Mouse (Mus musculus): Measurements from ENCODE around the gene Rnf145. TPM values are rescaled to one million over a fixed set of nuclear protein-coding genes. Genes with fewer than 3 reads are reported as not detected.
A peak's percentile ranks its signal among the peaks of the same experiment; 100 is the strongest.

Rnf145 gene
- polyA plus RNA-seq, 1 experiment from 2014 or later = 53.5 TPM

- no peak for ATAC-seq (ENCODE audit: insufficient read depth)
- H3K9me3 ChIP-seq (replicated peaks) = no peaks in the 10 kb centered on the region
- H3K27ac ChIP-seq (replicated peaks) = no peak overlapping the region
- WGBS (ENCODE audit: insufficient replicate concordance) = 76% methylated on average over 8 of the region's 8 CpGs
- peaks cover 21% of the 10 kb centered on the region for H3K4me1 ChIP-seq (replicated peaks)
- H3K4me3 ChIP-seq (replicated peaks) = no peak overlapping the region
- no peak overlapping the region for H3K9ac ChIP-seq
- H3K27me3 ChIP-seq = no peaks in the 10 kb centered on the region
- H3K36me3 ChIP-seq (replicated peaks) = peaks cover 96% of the 10 kb centered on the region
- no peak overlapping the region for H3K4me2 ChIP-seq
Measured at GRCm38 (mm10) chr11:44547651-44548196, 29.0 kb downstream of the Rnf145 start.

- Histone ChIP-seq H3K4me2 (no peak overlapping the region), H3K9me3 (replicated peaks) (no peaks in the 10 kb centered on the region), H3K27ac (replicated peaks) (no peak overlapping the region), H3K9ac (no peak overlapping the region), H3K27me3 (no peaks in the 10 kb centered on the region), H3K36me3 (replicated peaks) (peaks cover 96% of the 10 kb centered on the region), H3K4me1 (replicated peaks) (peaks cover 21% of the 10 kb centered on the region), H3K4me3 (replicated peaks) (no peak overlapping the region)
- WGBS (ENCODE audit: insufficient replicate concordance) = 90% methylated on average over 12 of the region's 12 CpGs
- no peak for ATAC-seq (ENCODE audit: insufficient read depth)
Measured at GRCm38 (mm10) chr11:44548816-44549215, 30.1 kb downstream of the Rnf145 start.

GRCm38 (mm10) chr11:44549511-44550278, 30.9 kb downstream of the Rnf145 start:
- Histone ChIP-seq H3K9ac (no peak overlapping the region), H3K36me3 (replicated peaks) (peaks cover 93% of the 10 kb centered on the region), H3K4me2 (no peak overlapping the region), H3K4me1 (replicated peaks) (peaks cover 18% of the 10 kb centered on the region), H3K27ac (replicated peaks) (no peak overlapping the region), H3K9me3 (replicated peaks) (no peaks in the 10 kb centered on the region), H3K27me3 (no peaks in the 10 kb centered on the region), H3K4me3 (replicated peaks) (no peak overlapping the region)
- no peak for ATAC-seq (ENCODE audit: insufficient read depth)
- WGBS (ENCODE audit: insufficient replicate concordance) = 86% methylated on average over 10 of the region's 10 CpGs

GRCm38 (mm10) chr11:44550996-44551395, 32.2 kb downstream of the Rnf145 start:
- WGBS (ENCODE audit: insufficient replicate concordance) = 85% methylated on average over 6 of the region's 6 CpGs

GRCm38 (mm10) chr11:44554339-44554738, 35.6 kb downstream of the Rnf145 start:
- no peak overlapping the region for H3K27ac ChIP-seq (replicated peaks)
- peaks cover 94% of the 10 kb centered on the region for H3K36me3 ChIP-seq (replicated peaks)
- H3K4me1 ChIP-seq (replicated peaks) = no peaks in the 10 kb centered on the region
- no peak for ATAC-seq (ENCODE audit: insufficient read depth)
- H3K9ac ChIP-seq = no peak overlapping the region
- no peaks in the 10 kb centered on the region for H3K9me3 ChIP-seq (replicated peaks)
- H3K27me3 ChIP-seq = no peaks in the 10 kb centered on the region
- H3K4me2 ChIP-seq = no peak overlapping the region
- H3K4me3 ChIP-seq (replicated peaks) = no peak overlapping the region
- 92% methylated on average over 4 of the region's 4 CpGs for WGBS (ENCODE audit: insufficient replicate concordance)

More at GRCm38 (mm10) chr11:44550996-44551395, 32.2 kb downstream of the Rnf145 start:
- Histone ChIP-seq H3K36me3 (replicated peaks) (peaks cover 93% of the 10 kb centered on the region), H3K4me2 (no peak overlapping the region), H3K27ac (replicated peaks) (no peak overlapping the region), H3K9me3 (replicated peaks) (no peaks in the 10 kb centered on the region), H3K27me3 (no peaks in the 10 kb centered on the region), H3K4me1 (replicated peaks) (peaks cover 9% of the 10 kb centered on the region; the same call in 1 of the 2 replicates), H3K4me3 (replicated peaks) (no peak overlapping the region), H3K9ac (no peak overlapping the region)
- 0 out of 2 replicates have a peak, but pooled peaks have one; percentile 26 for ATAC-seq (ENCODE audit: insufficient read depth)

- H3K4me1 ChIP-seq (replicated peaks) = no peaks in the 10 kb centered on the region
- H3K4me2 ChIP-seq = no peak overlapping the region
- WGBS (ENCODE audit: insufficient replicate concordance) = 89% methylated on average over 3 of the region's 3 CpGs
- H3K9ac ChIP-seq = no peak overlapping the region
- H3K36me3 ChIP-seq (replicated peaks) = peaks cover 96% of the 10 kb centered on the region
- no peak overlapping the region for H3K27ac ChIP-seq (replicated peaks)
- no peak overlapping the region for H3K4me3 ChIP-seq (replicated peaks)
- H3K9me3 ChIP-seq (replicated peaks) = no peaks in the 10 kb centered on the region
- no peaks in the 10 kb centered on the region for H3K27me3 ChIP-seq
- no peak for ATAC-seq (ENCODE audit: insufficient read depth)
Measured at GRCm38 (mm10) chr11:44558521-44558920, 39.8 kb downstream of the Rnf145 start.

GRCm38 (mm10) chr11:44559466-44559865, 40.7 kb downstream of the Rnf145 start:
- Histone ChIP-seq H3K9ac (no peak overlapping the region), H3K4me2 (no peak overlapping the region), H3K27me3 (no peaks in the 10 kb centered on the region), H3K4me3 (replicated peaks) (no peak overlapping the region), H3K27ac (replicated peaks) (no peak overlapping the region), H3K9me3 (replicated peaks) (no peaks in the 10 kb centered on the region), H3K4me1 (replicated peaks) (no peaks in the 10 kb centered on the region), H3K36me3 (replicated peaks) (peaks cover 98% of the 10 kb centered on the region)
- WGBS (ENCODE audit: insufficient replicate concordance) = 87% methylated on average over 6 of the region's 6 CpGs
- ATAC-seq (ENCODE audit: insufficient read depth) = no peak

GRCm38 (mm10) chr11:44560396-44560795, 41.6 kb downstream of the Rnf145 start:
- no peaks in the 10 kb centered on the region for H3K4me1 ChIP-seq (replicated peaks)
- H3K4me2 ChIP-seq = no peak overlapping the region
- H3K4me3 ChIP-seq (replicated peaks) = no peak overlapping the region
- no peaks in the 10 kb centered on the region for H3K9me3 ChIP-seq (replicated peaks)
- H3K27me3 ChIP-seq = no peaks in the 10 kb centered on the region
- peaks cover 99% of the 10 kb centered on the region for H3K36me3 ChIP-seq (replicated peaks)
- ATAC-seq (ENCODE audit: insufficient read depth) = no peak
- 89% methylated on average over 8 of the region's 8 CpGs for WGBS (ENCODE audit: insufficient replicate concordance)
- no peak overlapping the region for H3K9ac ChIP-seq
- H3K27ac ChIP-seq (replicated peaks) = no peak overlapping the region

- Histone ChIP-seq H3K9ac (no peak overlapping the region), H3K4me1 (replicated peaks) (no peaks in the 10 kb centered on the region), H3K27ac (replicated peaks) (no peak overlapping the region), H3K4me3 (replicated peaks) (no peak overlapping the region), H3K27me3 (no peaks in the 10 kb centered on the region), H3K36me3 (replicated peaks) (peaks cover 100% of the 10 kb centered on the region), H3K4me2 (no peak overlapping the region), H3K9me3 (replicated peaks) (no peaks in the 10 kb centered on the region)
- ATAC-seq (ENCODE audit: insufficient read depth) = no peak
- WGBS (ENCODE audit: insufficient replicate concordance) = 90% methylated on average over 21 of the region's 21 CpGs
Measured at GRCm38 (mm10) chr11:44561476-44562015, 42.8 kb downstream of the Rnf145 start.

- Histone ChIP-seq H3K9me3 (replicated peaks) (no peaks in the 10 kb centered on the region), H3K4me2 (no peak overlapping the region), H3K36me3 (replicated peaks) (peaks cover 100% of the 10 kb centered on the region), H3K27me3 (no peaks in the 10 kb centered on the region), H3K4me3 (replicated peaks) (no peak overlapping the region), H3K27ac (replicated peaks) (no peak overlapping the region), H3K4me1 (replicated peaks) (no peaks in the 10 kb centered on the region), H3K9ac (no peak overlapping the region)
- 82% methylated on average over 12 of the region's 12 CpGs for WGBS (ENCODE audit: insufficient replicate concordance)
- ATAC-seq (ENCODE audit: insufficient read depth) = no peak
Measured at GRCm38 (mm10) chr11:44562389-44563135, 43.8 kb downstream of the Rnf145 start.

All from liver, embryonic 15.5 days (tissue).